Mouse (Mus musculus) kidney, postnatal 0 days (tissue): ENCODE results near the gene Actr1b. TPM values are rescaled to one million over a fixed set of nuclear protein-coding genes. Genes with fewer than 3 reads are reported as not detected.

Experiments used
- ATAC-seq: fragments of 200-750 bp; cut with Nextera tagmentation; replicated peaks from 2 replicates; pipeline ENCODE4 v1.8.0; 2017; ENCODE audit warnings: low read depth, moderate number of reproducible peaks, moderate TSS enrichment, moderate library complexity; ENCODE audit not compliant: low FRiP score
- DNase-seq: peaks from one replicate; pipeline ENCODE4 v3.0.0-alpha.2; 2016; ENCODE audit warnings: low spot score
- H3K27ac ChIP-seq: fragments of 300-500 bp; sonication (generic); 2 replicates; pipeline ENCODE4 v1.5.1; 2014; ENCODE audit warnings: mild to moderate bottlenecking
- H3K27me3 ChIP-seq: fragments of 300-500 bp; sonication (generic); 2 replicates; pipeline ENCODE4 v1.6.1; 2014; ENCODE audit warnings: low read length, mixed read lengths; ENCODE audit not compliant: insufficient read depth
- H3K36me3 ChIP-seq: fragments of 300-500 bp; sonication (generic); 2 replicates; pipeline ENCODE4 v1.6.1; 2014; ENCODE audit warnings: low read length, mixed read lengths; ENCODE audit not compliant: insufficient read depth
- H3K4me1 ChIP-seq: fragments of 300-500 bp; sonication (generic); replicated peaks from 2 replicates; pipeline ENCODE4 v1.6.1; 2014; ENCODE audit warnings: antibody characterized with exemption, low read length, mixed read lengths; ENCODE audit not compliant: insufficient read depth
- H3K4me2 ChIP-seq: fragments of 300-500 bp; sonication (generic); 2 replicates; pipeline ENCODE4 v1.6.1; 2014; ENCODE audit warnings: mild to moderate bottlenecking, low read length, moderate library complexity, mixed read lengths
- H3K4me3 ChIP-seq: fragments of 300-500 bp; sonication (generic); replicated peaks from 2 replicates; pipeline ENCODE4 v1.5.1; 2014; ENCODE audit warnings: low read depth, low read length
- H3K9ac ChIP-seq: fragments of 300-500 bp; sonication (generic); 2 replicates; pipeline ENCODE4 v1.6.1; 2014; ENCODE audit warnings: low read depth, low read length
- H3K9me3 ChIP-seq: fragments of 300-500 bp; sonication (generic); replicated peaks from 2 replicates; pipeline ENCODE4 v1.6.1; 2016; ENCODE audit warnings: low read length, inconsistent platforms, mixed read lengths
- CTCF ChIP-seq: IDR thresholded peaks from 2 replicates; pipeline ENCODE4 v1.5.1; 2016; ENCODE audit warnings: antibody characterized with exemption, low read depth, mild to moderate bottlenecking, moderate library complexity
- WGBS: fragments of 180-500 bp; shearing (Covaris S2); extraction: QIAGEN DNeasy Blood & Tissue Kit; methylation state at CpG from one replicate; pipeline ENCODE4 v1.1.7; 2014; 5-methylcytosine and 5-hydroxymethylcytosine counted together
- polyA plus RNA-seq: library from polyadenylated mRNA; unstranded; fragments of >200 nt; fragmentation: Nextera tagmentation; extraction: Ambion mirVana; gene quantifications from 2 replicates; pipeline ENCODE4 v1.2.1, GENCODE M21; 2015

Gene Actr1b
- polyA plus RNA-seq, 1 experiment from 2014 or later, result 77.8 TPM

- Histone ChIP-seq H3K4me1 (no peaks in the 10 kb centered on the region), H3K36me3 (peaks cover 18% of the 10 kb centered on the region), H3K9ac (no peak overlapping the region), H3K27ac (no peak overlapping the region), H3K27me3 (no peaks in the 10 kb centered on the region), H3K4me3 (no peak overlapping the region), H3K4me2 (no peak overlapping the region), H3K9me3 (no peaks in the 10 kb centered on the region)
- no peak for DNase-seq
- TF ChIP-seq CTCF, result no peak
- WGBS, result 85% methylated on average over 6 of the region's 6 CpGs
- no peak for ATAC-seq
Measured at GRCm38 (mm10) chr1:36694871-36695270, 19.4 kb downstream of the Actr1b start.

DNA sequence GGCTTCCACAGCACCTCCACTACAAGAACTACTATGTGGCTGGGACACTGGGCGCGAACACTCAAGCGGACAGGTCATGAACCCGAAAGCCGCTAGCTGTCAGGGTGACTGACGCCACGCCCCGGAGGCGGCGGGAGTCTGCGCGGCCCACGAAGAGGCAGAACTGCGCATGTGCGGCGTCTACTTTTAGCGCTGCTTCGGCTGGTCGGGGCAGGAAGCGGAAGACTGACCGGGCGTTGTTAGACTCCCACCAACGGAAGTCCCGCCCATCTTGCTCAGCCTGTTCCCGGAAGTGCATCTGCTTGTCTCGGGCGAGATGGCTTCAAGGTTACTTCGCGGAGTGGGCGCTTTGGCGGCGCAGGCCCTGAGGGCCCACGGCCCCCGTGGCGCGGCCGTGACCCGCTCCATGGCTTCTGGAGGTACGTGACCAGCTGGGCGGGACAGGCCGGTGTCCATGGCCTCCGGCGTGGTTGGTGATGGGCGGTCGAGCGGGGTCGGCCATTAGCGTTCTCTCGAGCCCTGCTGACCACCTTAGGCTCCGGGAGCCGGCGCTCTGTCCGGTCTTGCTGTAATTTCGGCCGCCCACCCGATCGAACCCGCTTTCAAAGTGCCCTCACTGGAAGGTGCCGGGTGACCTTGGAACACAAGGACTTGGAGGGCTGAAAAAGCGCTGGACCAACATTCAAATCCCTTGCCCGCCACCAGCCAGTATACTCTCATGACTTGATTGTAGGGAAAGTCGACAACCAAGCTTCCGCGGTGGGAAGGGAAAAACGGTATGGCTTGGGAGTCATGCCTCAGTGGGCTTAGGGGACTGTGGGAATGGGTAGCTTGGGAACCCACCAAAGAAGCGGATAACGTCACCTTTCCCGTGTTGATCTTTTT lies 22.7 kb downstream of the Actr1b start, which contains the start of gene Cox5b:
Gene Cox5b (plus strand): TSS at position 179 of the 885 bp plus-strand sequence.
- peak within 1 kb of the TSS; percentile 68 for H3K27ac ChIP-seq
- peak within 1 kb of the TSS; percentile 85 for H3K4me3 ChIP-seq
- no peak for TF ChIP-seq CTCF
- ATAC-seq, result peak; percentile 93
- peak; percentile 100 for DNase-seq
- under 1% methylated on average over 68 of the region's 68 CpGs for WGBS
- no peaks in the 10 kb centered on the region for H3K4me1 ChIP-seq
- peak within 1 kb of the TSS; percentile 79 for H3K4me2 ChIP-seq
- H3K27me3 ChIP-seq, result no peaks in the 10 kb centered on the region
- no peaks in the 10 kb centered on the region for H3K9me3 ChIP-seq
- H3K9ac ChIP-seq, result peak within 1 kb of the TSS; percentile 79
- 0 out of 2 replicates have a peak, but pooled peaks cover 9% of the 10 kb centered on the region for H3K36me3 ChIP-seq

DNA sequence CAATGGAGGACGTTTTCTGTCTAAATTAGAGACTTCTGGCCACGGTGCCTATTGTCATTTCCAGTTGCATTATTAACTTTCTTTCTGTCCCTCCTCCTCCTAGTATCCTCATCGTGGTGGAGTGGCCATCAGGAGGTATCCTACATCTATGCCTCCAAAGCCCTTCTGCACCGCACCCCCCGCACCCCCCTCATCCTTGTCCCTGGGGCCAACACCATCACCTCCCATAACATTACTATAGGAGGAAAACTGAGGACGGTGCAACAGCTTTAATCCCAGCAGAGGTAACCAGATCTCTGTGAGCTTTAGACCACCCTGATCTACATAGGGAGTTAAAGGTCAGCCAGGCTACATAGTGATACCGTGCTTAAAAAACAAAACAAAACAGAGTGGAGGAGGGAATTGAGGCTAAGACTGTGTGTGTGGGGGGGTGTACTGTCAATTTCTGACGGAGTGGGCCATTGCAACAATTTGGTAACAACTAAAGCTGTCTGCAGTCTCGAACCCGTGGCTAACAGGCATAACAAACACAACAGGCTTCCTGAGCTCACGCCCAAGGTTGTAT lies 23.5 kb downstream of the Actr1b start:
- 56% methylated on average over 11 of the region's 11 CpGs for WGBS
- H3K4me3 ChIP-seq, result peak overlapping the region; percentile 85
- peak overlapping the region; percentile 79 for H3K4me2 ChIP-seq
- no peaks in the 10 kb centered on the region for H3K9me3 ChIP-seq
- H3K9ac ChIP-seq, result no peak overlapping the region
- no peaks in the 10 kb centered on the region for H3K27me3 ChIP-seq
- H3K27ac ChIP-seq, result peak overlapping the region; percentile 68; the same call in 1 of the 2 replicates
- no peaks in the 10 kb centered on the region for H3K4me1 ChIP-seq
- DNase-seq, result no peak
- TF ChIP-seq CTCF, result no peak
- 0 out of 2 replicates have a peak, but pooled peaks have one; percentile 15 for ATAC-seq
- H3K36me3 ChIP-seq, result 0 out of 2 replicates have a peak, but pooled peaks cover 9% of the 10 kb centered on the region

- no peak overlapping the region for H3K9ac ChIP-seq
- H3K4me3 ChIP-seq, result no peak overlapping the region
- 7% methylated on average over 13 of the region's 13 CpGs for WGBS
- no peak overlapping the region for H3K27ac ChIP-seq
- no peaks in the 10 kb centered on the region for H3K27me3 ChIP-seq
- H3K4me2 ChIP-seq, result no peak overlapping the region
- H3K4me1 ChIP-seq, result no peaks in the 10 kb centered on the region; the same call in 1 of the 2 replicates
- no peaks in the 10 kb centered on the region for H3K36me3 ChIP-seq
- ATAC-seq (peak; percentile 72; the same call in 1 of the 2 replicates), DNase-seq (peak; percentile 94)
- no peaks in the 10 kb centered on the region for H3K9me3 ChIP-seq
- TF ChIP-seq CTCF, result peak; percentile 95
Measured at GRCm38 (mm10) chr1:36683810-36684467, 30.3 kb downstream of the Actr1b start.

DNA sequence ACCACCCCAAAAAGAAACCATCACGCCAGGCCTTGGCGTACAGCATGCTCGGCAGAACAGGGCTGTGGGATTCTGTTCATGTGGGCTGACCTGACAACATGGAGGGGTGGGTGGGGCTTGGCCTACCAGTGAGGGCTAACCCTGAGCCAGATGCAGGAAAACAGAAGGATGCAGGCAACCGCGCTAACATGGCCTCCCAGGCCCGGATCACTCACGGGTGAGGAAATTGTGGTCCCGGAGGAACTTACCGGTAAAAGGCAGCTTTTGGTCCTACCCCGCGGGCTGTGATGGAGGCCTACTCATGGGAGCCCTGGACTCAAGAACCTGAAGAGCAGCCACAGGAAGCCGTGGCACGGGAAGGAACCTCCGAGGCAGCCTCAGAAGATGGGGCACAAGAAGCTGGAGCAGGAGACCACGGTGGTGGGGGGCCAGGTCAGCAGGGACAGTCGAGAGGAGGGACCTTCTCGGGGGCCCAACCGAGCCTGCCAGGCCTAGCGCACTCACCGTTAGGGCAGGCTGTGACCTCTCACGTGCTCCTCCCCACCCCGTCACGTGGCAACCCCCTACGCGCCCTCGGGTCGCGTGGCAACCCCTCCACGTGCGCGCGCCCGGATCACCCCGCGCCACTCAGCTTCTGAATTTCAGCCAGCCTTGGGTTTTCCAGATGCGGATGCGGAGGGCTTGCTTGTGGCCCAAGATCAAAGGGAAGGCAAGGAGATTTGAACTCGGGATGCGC lies 31.4 kb downstream of the Actr1b start, which contains the start of gene Fam178b:
Gene Fam178b (minus strand): TSS at position 564 of the 736 bp plus-strand sequence.
- no peaks in the 10 kb centered on the region; the same call in 1 of the 2 replicates for H3K4me1 ChIP-seq
- no peaks in the 10 kb centered on the region for H3K9me3 ChIP-seq
- 94% methylated on average over 39 of the region's 39 CpGs for WGBS
- DNase-seq, result no peak
- H3K4me2 ChIP-seq, result no peak within 1 kb of the TSS
- no peak within 1 kb of the TSS for H3K9ac ChIP-seq
- no peaks in the 10 kb centered on the region for H3K27me3 ChIP-seq
- TF ChIP-seq CTCF, result no peak
- no peak within 1 kb of the TSS for H3K4me3 ChIP-seq
- no peak for ATAC-seq
- no peak within 1 kb of the TSS for H3K27ac ChIP-seq
- no peaks in the 10 kb centered on the region for H3K36me3 ChIP-seq
